Mouse (Mus musculus) brain, embryonic 14.5 days (tissue): ENCODE measurements around the gene Smarca4. TPM values are rescaled to one million over a fixed set of nuclear protein-coding genes. Genes with fewer than 3 reads are reported as not detected.
"Not testable (repeated sequence)": the region's sequence is repeated elsewhere in the genome, so short reads cannot be mapped to it uniquely, and the experiment has no call there.

Source experiments
- DNase-seq: peaks from one replicate; pipeline ENCODE4 v3.0.0-alpha.2; 2011; ENCODE audit warnings: low read depth
- CTCF ChIP-seq: fragments of 200-500 bp; IDR thresholded peaks from 2 replicates; pipeline ENCODE4 v1.5.1; 2012; ENCODE audit warnings: inconsistent platforms, mild to moderate bottlenecking, moderate library complexity, borderline replicate concordance; ENCODE audit not compliant: insufficient read depth, insufficient read length; ENCODE audit errors: extremely low read depth
- POLR2A ChIP-seq: fragments of 200-500 bp; IDR thresholded peaks from 2 replicates; pipeline ENCODE4 v1.6.1; 2012; ENCODE audit warnings: mild to moderate bottlenecking, inconsistent platforms, borderline replicate concordance; ENCODE audit not compliant: poor library complexity, insufficient read depth, insufficient read length, severe bottlenecking; ENCODE audit errors: extremely low read depth
- polyA plus RNA-seq: library from polyadenylated mRNA; depleted of rRNA; stranded (reverse); fragments of >200 nt; gene quantifications from 2 replicates; pipeline ENCODE4 v1.2.3, GENCODE M21; 2012

Gene Smarca4
- polyA plus RNA-seq, 1 experiment = 241 TPM

DNA sequence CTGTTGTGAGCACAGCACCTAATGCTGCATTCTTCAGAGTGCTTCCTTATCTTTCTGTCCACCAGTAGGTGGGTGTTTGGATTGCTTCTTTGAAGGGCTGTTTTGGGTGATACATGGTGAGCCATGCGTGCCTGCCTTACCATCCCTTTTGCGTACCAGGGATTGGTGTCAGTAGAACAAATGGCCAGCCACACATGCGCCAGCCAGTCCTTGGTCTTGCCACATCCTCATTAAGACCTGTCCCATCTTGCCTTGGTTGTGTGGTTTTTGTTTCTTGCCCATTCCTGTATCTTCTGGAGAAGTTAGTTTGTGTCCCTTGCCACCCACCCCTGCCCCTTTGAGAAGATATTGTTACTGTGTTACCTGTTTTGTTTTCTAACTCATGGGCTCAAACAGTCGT lies 64.5 kb downstream of the Smarca4 start:
- DNase-seq = no peak
- no peak for TF ChIP-seq CTCF

DNA sequence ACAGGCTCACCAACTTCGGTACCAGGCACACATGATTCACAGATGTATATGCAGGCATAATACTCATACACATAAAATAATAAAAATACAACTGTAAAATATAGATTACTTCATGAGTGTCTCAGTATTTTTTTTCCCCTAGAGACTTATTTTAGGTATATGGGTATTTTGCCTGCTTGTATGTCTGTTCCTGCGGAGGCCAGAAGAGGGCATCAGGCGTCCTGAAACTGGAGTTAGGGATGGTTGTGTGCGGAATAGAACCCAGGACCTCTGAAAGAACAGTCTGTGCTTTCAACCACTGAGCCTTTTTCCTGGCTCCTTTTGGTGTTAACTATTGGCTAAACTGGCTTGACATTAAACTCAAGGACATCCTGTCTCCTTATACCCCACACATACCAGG lies 66.9 kb downstream of the Smarca4 start:
- no peak for TF ChIP-seq POLR2A
- TF ChIP-seq CTCF = peak; percentile 41; the same call in 1 of the 2 replicates
- no peak for DNase-seq

DNA sequence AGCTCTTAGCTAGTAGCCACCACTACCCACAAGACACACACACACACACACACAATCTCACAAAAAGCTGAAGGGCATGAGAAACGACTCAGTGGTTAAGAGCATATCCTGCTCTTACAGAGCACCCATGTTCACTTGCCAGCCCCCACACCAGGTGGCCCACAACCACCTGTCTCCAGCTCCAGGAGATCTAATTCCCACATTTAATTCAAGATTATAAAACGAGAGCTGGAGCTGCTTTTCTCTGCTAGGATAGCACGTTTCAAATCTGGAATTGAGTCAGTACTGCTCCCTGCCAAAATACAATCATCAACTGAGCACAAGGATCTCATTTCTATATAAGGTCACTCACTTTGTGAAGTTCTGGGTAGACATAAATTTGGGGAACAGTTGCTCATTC lies 67.9 kb downstream of the Smarca4 start:
- DNase-seq = no peak
- TF ChIP-seq CTCF = no peak
- no peak for TF ChIP-seq POLR2A

DNA sequence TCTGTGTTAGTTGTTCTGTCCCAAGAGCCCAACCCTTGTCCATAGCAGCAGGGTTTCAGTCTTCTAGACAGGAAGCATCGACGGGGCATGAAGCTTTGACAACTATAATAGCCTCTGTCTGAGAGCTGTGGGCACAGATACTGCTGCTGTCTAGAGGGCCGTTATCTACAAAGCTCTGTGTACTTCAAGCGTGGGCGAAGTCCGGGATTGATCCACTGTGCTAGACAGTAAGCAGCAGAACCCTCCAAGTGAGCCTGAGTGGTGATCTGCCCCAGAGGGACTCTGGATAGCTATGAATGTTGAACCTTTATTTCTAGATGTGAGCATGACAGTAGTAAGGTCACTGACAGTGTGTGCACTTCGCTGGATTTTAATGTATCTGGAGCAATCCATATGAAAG lies 72.6 kb downstream of the Smarca4 start:
- no peak for TF ChIP-seq POLR2A
- no peak for TF ChIP-seq CTCF
- DNase-seq = no peak

DNA sequence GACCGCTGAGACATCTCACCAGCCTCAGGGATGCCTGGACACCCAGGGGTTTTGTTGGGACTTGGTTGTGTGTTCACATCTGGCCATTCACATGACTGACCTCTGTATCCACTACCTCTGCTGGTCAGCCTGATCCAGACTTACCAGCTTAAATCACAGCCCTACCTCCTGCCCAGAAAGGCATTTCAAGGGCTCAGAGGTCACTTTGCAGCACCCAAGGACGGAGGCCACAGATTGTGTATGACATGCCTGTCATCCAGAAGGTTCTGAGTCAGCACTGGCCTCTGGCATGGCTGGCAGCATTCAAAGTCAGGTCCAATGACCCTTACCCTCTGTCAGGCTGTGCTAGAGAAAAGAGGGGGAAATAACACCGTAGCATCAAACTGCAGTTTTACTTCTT lies 74.1 kb downstream of the Smarca4 start:
- no peak for TF ChIP-seq POLR2A
- DNase-seq = no peak

DNA sequence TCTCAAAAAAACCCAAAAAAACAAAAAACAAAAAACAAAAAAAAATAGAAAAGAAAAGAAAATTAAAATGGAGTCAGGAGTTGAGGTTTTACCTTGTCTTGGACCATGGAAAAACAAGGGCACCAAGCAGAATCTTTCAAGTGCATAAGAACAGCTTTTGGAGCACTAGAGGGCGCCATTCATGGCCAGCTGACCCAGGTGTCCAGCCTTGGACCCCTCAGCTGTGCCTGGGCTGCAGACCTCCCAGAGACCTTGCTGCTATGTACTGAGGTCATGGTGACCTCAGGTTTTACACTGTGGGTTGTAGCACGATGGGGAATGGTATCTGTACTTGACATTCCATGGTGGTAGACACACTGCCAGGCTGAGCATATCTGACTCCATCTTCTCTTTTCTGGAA lies 75.9 kb downstream of the Smarca4 start:
- TF ChIP-seq CTCF = peak; percentile 58
- no peak for TF ChIP-seq POLR2A
- DNase-seq = peak; percentile 35

DNA sequence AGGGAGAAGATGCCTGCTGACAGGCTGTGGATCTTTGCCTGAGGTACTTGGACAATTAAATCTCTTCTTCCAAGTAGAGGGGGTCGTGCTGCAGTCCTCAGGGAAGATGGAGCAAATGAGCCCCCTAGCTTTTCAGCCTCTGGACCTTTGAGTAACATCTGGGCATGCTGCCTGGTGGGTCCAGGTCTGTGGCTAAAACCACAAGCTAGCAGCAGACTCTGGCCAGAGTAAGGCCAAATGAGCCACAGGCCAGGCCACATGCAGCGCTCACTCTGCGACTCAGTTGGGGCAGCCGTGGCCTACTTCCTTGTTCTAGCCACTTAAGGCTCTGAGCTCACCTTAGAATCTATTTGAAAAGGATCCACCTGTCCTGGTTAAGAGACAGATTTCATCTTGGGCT lies 76.5 kb downstream of the Smarca4 start:
- TF ChIP-seq CTCF = no peak
- no peak for DNase-seq

DNA sequence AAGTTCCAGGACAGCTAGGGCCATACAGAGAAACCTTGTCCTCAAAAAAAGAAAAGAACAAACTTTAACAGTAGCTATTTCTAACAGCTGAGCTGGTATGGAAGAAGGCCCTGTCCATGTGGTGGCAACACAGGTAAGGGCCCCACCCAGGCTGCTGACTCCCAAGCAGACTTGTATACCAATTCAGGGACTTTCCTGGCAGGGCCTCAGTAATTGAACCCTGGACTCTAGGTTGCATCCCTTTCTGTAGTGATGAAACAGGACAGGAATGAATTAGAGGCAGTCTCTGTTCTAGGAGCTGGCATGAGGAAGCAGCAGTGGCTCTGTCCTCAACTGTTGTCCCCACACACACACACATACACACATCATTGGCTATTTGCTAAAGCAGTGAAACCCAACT lies 78.1 kb downstream of the Smarca4 start:
- DNase-seq = no peak
- TF ChIP-seq POLR2A = no peak
- TF ChIP-seq CTCF = no peak

DNA sequence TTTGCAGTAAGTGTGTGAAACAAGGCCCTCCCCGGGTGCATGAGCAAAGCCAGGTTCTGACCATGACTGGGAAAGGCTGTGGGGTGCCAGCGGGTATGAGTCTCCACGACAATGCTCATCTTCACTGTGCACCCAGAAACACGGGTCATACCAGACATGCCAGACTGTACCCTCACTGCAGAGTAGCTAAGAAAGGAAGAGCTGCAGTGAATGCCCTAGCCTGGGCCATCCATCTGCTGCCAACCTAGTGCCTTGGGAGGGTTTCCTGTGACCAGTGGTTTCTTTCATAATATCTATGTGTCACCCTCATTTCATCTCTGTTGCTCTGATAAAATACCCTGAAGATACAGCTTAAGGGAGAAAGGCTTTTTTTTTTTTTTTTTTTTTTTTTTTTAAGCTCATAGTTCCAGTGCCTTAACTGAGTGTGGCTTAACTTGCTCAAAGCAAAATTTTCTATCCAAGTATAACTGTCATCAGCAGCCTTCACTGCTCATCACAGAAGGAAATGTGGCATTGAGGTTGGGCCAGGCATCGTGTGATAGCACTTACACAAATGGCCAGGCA lies 79.3 kb downstream of the Smarca4 start:
- DNase-seq = no peak
- no peak for TF ChIP-seq POLR2A
- TF ChIP-seq CTCF = no peak

DNA sequence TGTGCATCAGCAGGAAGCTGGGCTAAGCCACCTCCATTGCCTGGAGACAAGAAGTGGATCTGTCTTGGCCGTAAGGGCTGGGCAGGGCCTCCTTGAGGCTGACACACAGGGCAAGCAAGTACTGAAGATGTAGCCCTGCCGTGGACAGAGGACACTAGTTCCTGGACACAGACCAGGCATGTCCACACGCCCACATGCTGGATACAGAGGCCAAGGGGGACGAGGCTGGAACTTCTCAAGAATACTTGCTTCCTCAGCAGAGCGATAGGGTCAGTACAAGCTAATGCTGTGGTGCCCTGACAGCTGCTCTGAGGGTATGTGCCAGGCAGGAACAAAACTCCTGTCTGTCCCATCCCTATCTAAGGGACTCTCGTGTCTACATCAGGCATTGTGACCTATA lies 81.2 kb downstream of the Smarca4 start:
- DNase-seq = no peak
- TF ChIP-seq POLR2A = no peak
- no peak for TF ChIP-seq CTCF

DNA sequence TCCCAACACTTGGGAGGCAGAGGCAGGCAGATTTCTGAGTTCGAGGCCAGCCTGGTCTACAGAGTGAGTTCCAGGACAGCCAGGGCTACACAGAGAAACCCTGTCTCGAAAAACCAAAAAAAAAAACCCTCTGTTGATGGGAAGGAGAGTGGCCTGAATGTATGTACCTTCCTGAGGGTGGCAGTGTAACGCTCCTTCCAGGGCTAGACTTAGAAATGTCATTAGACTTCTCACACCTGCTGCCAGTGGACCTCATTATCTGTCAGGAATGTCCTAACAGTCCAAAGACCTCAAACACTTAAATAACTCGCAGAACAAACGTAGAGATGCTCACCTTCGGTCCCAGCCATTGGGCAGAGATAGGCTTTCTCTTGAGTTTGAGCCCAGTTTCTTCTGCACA lies 83.3 kb downstream of the Smarca4 start:
- DNase-seq = not testable (repeated sequence)

DNA sequence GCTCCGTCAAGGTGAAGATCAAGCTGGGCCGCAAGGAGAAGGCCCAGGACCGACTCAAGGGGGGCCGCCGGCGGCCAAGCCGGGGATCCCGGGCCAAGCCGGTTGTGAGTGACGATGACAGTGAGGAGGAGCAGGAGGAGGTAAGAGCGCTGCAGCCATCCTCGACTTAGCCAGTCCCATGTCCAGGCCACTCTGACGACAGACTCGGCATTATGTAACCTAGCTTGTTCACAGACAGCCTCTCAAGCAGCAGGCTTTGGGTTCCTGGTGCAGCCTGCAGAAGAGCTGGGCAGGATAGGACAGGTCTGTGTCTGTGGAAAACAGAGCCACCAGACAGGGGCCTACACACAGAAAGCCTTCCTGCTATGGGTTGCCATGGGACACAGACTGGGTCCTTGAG lies 85.1 kb downstream of the Smarca4 start:
- TF ChIP-seq CTCF = no peak
- TF ChIP-seq POLR2A = no peak

DNA sequence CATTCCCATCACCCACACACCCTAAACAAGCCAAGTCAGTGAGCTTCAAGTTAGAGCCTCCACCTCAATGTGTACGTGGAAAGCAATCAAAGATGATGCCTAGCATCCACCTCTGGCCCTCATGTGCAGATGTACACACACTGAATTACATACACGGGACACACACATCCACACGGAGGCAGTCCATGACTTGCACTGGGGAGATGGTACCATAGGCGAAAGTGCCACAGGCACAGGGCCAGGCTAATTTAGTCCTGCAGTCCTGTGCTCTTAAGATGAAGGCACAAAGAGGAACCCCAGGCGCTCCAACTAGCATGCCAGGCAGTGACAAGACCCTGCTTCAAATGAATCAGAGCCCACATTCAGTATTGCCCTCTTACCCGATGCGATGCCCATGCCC lies 87.5 kb downstream of the Smarca4 start:
- no peak for DNase-seq
- TF ChIP-seq POLR2A (no peak), CTCF (no peak)

More for the DNA sequence above, 85.1 kb downstream of the Smarca4 start:
- DNase-seq = no peak

DNA sequence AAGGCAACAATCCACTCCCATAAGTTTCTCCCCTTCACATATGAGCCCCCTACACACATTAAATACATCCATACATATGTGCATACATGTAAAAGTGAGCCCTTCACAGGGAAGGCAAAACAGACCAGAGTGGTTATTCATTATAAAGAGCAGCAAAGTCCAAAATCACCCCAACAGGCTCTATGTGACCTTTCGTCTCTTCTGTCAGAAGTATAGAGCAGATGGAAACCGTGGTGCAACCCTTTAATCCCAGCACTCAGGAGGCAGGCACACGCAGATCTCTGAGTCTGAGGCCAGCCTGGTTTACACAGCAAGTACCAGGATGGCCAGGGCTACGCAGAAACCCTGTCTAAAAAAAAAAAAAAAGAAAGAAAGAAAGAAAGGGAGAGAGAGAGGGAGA lies 90.1 kb downstream of the Smarca4 start:
- TF ChIP-seq POLR2A = no peak
- no peak for TF ChIP-seq CTCF
- no peak for DNase-seq
